Mouse (Mus musculus): Measurements from ENCODE around the gene Spc24.

DNA sequence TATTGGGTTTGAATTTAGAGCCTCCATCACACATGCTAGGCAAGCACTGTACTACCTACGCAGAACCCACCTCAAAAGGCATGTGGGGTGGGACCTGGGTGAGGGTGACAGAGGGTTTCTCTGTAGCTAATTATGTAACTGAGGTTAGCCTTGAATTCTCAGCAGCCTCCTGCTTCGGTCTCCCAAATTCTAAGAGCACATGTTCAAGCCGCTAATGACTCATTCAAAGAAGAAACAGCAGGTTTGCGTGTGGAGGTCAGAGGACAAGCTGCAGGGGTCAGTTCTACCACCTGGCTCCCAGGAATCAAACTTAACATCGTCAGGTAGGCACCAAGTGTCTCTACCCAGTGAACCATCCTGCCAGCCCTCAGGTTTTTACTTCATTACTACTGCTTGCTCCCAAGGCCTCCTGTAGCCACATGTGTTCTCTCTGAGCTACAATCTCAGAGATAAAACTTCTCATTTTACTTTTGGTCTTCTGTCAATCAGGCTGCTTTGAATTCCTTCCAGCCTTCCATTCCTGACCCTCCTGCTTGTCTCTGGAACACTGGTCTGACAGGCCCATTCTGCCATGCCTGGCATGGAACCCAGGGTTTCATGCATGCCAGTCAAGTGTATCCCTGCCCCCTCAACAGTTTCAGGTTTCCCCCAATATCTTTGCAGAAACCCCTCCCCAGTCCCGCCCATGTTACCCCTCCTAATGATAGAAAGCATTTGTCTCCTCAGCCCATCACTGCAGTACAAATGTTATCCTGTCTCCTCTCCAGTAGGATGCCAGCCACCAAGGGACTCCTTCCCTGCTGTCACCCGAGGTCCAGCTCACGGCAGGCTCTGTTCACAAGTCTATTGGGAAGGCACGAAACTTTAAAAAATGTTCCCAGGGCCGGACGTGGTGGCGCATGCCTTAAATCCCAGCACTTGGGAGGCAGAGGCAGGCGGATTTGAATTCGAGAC lies 1.2 kb downstream of the Spc24 start:
- TF ChIP-seq FOSL1 (IDR thresholded peaks at IDR 0.05; ENCODE audit: insufficient read depth, low read length, poor library complexity, severe bottlenecking) (no peak), CTCF (IDR thresholded peaks at IDR 0.05; ENCODE audit: control insufficient read depth, insufficient read depth, insufficient read length) (no peak), CEBPB (IDR thresholded peaks at IDR 0.05; ENCODE audit: low read depth) (no peak), MYOD1 (IDR thresholded peaks at IDR 0.05; ENCODE audit: control insufficient read depth, insufficient read length, low read depth) (no peak)

Data from C2C12 (cell line).